Mouse (Mus musculus) adrenal gland, adult (tissue): ENCODE measurements at regions not wholly inside any gene's neighbourhood (a gene's known extent, or its start where the extent isn't known, plus 50 kb on each side); places are given as distances from the start of the nearest gene placed in this dataset.

Source experiments
- DNase-seq, 2 experiments: peaks; one replicate each; pipeline ENCODE4 v3.0.0; 2022 to 2023; ENCODE audit warnings: low spot score in 1 of 2; ENCODE audit not compliant: inconsistent age in 2 of 2

GRCm38 (mm10) chr10:66852708-66853107 lies 243.2 kb upstream of the Jmjd1c start:
- DNase-seq = peak in 1 of 2 experiments; percentile 40

DNA sequence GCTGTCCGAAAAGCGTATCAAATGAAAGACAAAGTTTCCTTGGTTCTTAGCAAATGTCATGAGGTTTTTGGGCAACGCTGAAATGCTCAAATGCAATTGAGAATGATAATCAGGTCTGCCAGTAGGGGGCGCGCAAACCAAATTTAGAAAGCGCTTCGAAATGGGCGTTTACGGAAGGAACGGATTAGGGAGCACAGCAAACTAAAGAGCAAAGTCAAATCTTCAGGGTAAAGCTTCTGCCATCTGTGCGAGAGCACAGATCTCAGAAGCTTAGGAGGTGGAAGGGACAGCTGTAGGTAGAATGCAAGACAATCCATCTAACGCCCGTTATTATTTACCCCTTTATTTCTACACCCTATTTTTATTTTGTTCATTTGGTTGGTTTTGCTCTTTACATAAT lies 242.7 kb upstream of the Jmjd1c start:
- peak; percentile 81 to 95 for DNase-seq

DNA sequence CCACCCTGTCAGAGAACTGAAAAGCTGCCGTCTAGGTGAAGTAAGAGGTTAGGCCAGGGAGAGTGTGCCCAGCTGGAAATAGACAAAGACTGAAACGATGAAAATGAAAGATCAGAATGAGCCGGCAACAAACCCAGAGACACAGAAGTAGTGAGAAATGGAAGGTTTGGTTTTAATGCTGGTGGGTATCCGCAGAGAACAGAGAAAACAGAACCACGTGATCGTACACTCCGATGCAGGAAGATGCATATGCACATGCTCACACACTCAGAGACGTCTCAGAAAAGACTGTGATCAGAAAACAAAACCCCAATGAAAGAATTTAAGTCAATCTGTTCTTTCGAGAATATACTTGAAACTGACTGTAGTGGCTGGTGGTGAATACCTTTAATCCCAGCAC lies 241.0 kb upstream of the Jmjd1c start:
- no peak for DNase-seq

DNA sequence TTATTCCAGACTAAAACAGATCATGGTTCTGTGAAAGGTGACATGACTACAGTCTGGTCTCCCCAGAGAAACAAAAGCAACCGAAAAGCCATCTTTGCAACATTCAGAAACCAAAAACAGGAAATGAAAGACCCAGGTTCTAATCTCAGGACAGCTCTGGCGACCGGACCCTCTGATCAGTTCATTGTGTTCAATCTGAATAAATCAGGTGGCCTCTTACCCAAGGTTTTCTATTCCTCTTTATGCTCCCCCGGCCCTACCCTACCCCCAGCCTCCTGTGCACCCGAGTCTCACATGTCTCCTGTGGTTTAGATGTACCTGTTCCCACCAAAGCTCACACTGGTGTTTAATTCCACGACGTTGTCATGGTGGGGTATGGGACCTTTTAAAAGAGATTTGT lies 238.6 kb upstream of the Jmjd1c start:
- no peak for DNase-seq

DNA sequence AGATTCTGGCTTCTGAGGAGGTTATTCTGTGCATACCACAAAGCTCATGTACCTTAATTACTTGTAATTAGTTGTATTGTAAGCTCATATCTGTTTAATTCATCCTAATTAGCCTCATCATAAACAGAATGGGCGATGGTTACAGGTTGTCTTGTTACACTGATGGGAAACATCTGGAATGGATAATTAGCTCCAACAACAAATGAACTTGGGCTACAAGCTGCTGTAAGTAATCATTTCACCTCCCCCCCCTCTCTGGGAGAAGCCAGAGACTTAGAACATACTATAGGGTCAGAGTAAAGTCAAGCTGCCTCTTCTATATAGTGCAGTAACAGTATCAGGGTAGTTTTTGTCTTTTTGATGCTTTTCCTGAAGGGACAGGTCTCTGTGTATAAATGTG lies 234.5 kb upstream of the Jmjd1c start:
- no peak for DNase-seq

- peak; percentile 70 to 88 for DNase-seq
Observed at GRCm38 (mm10) chr10:66864161-66864862, 231.6 kb upstream of the Jmjd1c start.

GRCm38 (mm10) chr10:66865010-66865582 lies 230.8 kb upstream of the Jmjd1c start:
- DNase-seq = peak; percentile 8 to 37

- no peak for DNase-seq
Observed at GRCm38 (mm10) chr10:66871133-66871664, 224.7 kb upstream of the Jmjd1c start.

DNA sequence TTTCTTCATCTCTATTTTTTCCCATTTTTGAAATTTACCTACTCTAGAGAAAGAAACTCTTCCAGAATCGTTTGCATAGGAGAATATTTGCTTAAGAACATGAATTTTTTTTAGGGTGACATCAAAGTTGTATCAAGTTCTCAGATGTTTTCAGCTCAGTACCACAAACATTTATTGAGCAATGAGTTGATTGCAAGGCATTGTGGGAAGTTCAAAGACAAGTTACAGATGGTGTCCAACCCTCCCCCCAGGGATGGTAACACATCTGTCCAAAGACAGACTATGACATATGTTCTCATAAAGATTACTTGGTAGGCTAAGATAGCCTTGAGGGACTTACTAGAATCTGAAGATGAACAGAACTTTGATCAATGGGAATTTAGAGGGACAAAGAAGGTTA lies 224.3 kb upstream of the Jmjd1c start:
- DNase-seq = no peak

DNA sequence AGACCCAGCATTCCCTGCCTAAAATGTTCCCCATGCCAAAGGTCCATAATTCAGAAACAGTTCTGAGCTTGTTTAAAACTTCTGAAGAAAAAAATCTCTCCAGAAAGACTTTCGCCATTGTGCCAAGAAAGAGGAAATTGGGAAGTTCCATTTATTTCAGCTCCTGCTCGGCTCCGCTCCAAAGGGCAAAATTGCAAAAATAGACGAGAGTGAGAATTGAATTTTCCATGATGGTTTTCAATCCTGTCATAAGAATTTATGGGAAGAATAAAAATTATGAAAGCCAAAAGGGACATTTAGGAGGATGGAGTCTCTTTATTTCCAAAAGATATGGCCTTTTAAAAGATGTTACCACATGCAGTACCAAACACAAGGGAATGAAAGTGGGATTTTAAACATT lies 222.5 kb upstream of the Jmjd1c start:
- DNase-seq = no peak

DNA sequence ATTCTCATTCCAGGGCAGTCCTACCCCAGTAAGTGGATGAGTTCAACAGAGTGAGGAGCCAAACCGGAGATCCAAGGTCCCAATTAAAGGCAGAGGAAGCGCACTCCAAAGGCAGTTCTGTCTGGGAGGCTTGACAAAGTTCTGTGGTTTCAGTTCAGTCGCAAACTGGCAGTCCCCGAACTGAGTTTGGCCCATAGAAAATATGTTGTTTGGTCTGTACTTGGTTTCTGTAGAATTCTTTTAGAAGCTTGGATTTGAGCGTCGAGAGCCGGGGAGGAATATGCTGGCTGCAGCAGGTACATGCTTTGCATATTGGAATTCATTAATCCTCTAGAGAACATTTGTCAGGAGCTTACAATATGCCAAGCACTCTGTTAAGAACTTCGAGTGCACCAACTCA lies 216.9 kb upstream of the Jmjd1c start:
- DNase-seq = no peak

DNA sequence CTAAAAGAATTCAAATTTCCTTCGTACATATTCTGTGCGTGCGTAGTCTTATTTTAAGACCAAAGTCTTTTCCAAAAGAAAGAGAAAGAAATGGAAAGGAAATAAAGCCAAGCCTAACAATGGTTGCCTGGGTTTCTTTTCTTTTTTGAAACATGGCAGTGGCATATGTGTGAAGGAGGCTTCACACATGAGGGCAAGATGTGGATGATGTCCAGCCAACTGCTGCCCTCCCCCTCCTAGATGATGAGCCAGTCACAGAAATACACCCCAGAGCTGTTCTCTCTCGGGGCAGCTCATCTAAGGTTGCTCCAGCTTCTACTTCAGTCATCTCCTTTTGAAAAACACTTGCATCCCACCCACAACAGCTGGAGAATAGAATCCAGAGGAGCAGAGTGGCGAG lies 213.1 kb upstream of the Jmjd1c start:
- no peak for DNase-seq

DNA sequence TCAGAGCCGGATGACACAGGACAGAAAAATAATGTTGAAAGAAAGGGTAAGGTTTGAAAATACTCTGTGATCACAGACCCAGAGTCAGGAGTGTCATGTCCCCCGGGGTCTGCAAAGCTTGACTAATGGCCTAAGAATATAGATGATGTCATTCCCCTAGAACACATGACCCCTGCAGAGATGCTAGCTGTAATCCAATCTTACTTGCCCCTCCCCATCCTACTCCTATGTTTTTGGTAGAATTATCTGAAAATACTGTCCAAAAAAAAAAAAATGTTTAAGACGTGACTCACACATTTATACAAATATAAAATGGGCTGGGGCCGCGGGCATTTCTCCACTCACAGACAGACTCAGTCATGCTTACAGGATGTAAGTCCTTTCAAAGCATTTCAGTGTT lies 210.3 kb upstream of the Jmjd1c start:
- DNase-seq = no peak

GRCm38 (mm10) chr10:66889786-66890555 lies 206.0 kb upstream of the Jmjd1c start:
- DNase-seq = no peak

GRCm38 (mm10) chr10:66891811-66892210 lies 204.1 kb upstream of the Jmjd1c start:
- DNase-seq = no peak

GRCm38 (mm10) chr10:66893836-66894235 lies 202.1 kb upstream of the Jmjd1c start:
- no peak for DNase-seq

DNA sequence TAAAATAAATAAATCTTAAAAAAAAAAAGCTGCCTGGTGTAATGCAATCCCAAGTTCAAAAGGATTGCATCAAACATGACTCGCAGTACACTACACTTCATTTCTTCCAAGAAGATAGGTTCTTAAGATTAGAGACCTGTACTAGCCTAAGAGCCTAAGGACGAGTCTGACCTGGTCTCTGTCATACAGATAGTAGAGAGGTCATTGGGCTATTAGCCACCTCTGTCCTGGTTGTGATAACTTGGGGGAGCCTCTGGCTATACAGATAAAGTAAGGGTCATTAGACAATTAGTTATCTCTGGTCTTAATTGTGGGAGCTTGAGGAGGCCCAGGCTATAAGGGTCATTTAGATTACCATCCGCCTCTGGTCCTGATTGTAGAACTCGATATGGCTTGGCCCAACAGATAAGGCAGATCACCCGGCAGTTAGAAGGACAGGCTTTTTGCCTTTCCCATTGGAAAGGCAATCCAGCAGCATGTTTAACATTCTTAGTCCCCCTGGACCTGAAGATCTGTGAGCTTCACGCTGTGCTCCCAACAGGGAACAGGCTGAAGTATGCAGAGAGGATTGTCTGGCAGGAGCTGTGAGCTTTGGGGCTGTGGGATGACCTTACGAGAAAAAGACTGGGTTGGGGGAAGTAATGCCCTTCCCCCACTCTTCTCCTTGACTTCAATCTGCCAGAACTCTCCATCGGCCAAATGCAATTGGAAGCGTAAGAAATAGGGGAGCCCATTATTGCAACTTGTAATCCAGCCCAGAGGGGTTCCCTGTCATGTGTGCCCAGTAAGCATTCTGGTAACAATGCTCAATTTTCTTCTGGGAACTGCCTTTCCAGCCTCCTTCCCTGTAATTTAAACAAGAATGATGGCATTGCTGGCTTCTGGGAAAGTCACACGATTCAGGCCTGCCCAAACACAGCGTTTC lies 199.0 kb upstream of the Jmjd1c start:
- no peak for DNase-seq

DNA sequence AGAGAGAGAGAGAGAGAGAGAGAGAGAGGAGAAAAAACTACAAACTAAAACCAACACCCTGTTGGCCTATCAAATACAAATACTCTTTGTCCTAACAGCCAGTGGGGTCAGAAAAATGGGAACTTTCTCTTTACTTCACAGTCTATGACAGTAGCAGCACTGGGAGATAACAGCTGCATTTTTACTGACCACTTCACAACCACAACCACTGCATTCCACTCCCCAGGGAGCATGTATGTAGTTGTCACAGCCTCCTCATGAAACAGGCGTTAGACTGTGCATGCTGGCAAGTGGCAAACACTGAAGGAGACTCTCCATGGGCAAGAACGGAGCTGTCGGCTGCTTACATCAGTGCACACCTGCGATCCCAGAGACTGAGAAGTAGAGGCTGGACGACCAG lies 196.2 kb upstream of the Jmjd1c start:
- DNase-seq = no peak

- DNase-seq = no peak
Observed at GRCm38 (mm10) chr10:66900781-66901180, 195.1 kb upstream of the Jmjd1c start.

- DNase-seq = no peak
Observed at GRCm38 (mm10) chr10:66901873-66902272, 194.1 kb upstream of the Jmjd1c start.
